Mouse (Mus musculus) induced T-regulatory cell, adult 2 months (primary cell): Measurements from ENCODE around the gene Pgm2.
A peak's percentile ranks its signal among the peaks of the same experiment; 100 is the strongest.

Experiments
- DNase-seq: peaks from one replicate; pipeline ENCODE4 v3.0.0-alpha.2; 2012; ENCODE audit warnings: low read depth

Pgm2 gene

DNA sequence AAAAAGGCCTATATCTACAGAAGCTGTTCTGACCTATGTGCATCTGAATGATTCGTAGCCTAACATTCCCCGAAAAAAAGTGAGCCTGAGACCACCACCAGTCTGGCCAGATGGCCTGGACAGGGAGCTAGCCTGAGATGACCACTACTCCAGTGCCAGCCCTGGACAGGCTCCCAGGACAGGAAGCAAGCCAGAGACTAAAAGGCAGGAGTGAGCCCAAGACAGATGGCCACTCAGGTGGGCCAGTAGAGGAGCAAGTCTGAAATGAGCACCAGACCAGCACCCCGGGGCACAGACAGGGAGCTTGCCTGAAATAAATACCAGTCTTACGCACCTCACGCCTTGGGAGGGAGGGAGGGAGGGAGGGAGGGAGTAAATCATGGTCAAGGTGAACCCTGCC lies 51.6 kb downstream of the Pgm2 start:
- DNase-seq, result no peak

DNA sequence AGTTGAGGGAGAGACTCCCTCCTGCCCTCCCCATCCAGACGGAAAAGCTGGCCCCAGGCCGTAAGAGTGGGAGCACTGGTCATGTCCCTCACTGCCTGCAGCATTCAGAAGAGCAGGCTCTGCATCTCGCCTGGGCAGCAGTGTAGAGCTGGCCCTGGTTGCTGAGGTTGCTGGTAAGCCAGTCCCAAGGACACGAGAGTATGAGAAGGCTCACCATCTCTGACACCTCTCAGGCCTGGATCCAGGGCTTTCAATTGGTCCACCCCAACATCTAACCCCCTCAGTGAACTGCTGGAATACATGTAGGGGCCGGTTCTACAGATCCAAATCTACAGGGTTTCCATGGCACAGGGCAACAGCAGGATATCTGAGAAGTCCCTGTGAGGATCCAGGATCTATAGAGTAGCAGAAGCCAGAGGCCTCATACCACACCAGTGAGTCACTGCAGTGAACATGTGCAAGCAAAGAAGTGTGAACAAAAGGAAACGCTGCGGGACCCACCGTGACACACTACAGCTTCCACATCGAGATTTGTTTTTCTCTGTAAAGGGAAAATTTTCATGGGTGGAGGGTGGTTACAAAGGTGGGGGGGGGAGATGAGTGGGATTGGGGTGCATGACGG lies 53.7 kb downstream of the Pgm2 start:
- no peak for DNase-seq

DNA sequence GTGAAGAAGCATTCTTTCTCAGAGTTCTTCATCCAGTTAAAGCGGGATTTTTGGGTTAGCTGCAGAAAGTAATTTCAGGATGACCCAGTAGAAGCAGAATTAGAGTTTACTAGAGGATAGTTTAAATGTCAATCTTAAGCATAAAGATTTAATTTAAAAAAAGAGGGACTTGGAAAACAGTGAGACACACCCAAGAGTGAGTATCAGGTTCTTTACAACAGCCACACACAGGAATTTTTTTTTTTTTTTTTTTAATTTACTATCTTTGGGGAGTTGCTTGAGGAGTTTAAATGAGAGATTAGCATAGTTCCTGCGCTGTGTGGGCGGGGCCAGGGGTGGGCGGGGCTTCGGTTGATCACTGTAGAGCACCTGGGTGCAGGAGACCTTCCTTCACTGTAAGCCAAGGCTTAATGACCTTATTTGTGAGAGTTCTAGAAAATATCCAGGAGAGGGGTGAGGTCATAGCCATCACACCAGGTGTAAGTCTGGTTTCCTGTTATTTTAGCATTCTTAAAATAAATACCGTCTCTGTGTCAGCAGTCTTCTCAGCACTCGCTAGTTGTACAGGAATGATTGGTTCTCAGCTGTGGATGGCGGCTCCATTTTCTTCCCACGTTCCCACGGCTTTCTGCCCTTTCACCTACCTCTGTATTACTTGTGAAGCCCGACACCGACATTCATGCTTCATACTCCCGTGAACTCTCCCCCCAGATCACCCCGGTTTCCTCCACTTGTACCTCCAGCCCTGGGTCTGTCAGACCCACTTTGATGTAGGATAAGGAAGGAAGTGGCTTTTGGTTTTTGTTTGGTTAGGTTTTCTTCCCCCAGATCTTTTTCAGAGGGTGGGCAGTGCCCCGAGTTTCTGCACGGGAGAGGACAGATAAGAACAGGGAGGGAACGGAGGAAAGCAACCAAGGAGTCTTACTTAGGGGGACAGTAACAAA lies 56.7 kb downstream of the Pgm2 start:
- peak; percentile 81 for DNase-seq

DNA sequence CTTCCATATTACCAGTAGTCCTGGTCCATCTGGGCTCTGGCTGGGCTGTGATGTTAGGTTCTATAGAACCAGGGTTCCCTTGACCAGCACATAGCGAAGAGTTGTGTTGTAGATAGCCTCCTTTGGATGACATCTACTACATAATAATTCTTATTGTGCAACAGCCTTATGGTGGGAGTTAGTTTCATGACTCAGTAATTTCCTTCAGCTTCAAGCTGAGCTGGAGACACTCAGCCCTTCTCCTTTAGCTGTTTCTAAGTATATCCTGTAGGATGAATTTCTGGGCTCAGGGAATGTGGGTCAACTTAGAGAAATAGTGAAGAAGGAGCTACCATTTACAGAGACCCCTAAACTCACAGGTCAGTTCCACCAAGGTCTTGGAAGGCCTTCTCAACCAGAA lies 60.6 kb downstream of the Pgm2 start:
- no peak for DNase-seq

DNA sequence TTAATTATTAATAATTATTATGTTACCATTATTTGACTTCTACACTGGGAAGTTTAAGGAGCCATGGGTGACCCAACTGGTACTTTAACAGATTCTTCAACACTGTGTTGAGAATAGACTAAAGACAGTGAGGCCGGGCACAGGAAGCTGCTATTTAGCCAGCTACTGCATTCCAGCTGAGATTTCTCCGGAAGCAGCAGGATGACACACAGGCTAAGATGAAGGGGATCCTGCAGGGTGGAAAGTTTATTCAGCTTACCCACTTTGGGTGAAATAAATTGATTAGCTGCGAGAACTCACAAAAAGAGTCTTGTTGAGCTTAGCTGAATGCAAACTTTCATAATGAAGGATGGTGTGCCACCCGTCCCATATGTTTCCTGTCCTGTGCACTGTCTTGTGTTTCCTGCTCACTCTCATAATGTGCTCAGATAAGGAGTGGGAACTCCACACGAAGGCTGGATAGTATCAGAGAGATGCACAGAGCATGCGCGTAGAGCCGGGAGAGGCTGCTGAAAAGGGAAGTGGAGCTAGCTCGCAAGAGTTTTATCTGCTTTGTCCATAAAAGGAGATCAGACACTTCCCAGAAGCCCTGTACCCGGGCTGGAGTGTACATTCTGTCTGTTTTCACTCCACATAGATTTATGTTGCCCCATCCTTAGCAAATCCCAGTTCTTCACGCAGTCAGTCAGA lies 63.3 kb downstream of the Pgm2 start, which contains the start of gene Tbc1d1:
Tbc1d1 (plus strand) TSS at position 445 of the 690 bp plus-strand sequence.
- peak; percentile 72 for DNase-seq

GRCm38 (mm10) chr5:64156579-64156978 lies 63.8 kb downstream of the Pgm2 start:
- DNase-seq, result no peak

GRCm38 (mm10) chr5:64157926-64158325 lies 65.2 kb downstream of the Pgm2 start:
- DNase-seq, result peak; percentile 54

DNA sequence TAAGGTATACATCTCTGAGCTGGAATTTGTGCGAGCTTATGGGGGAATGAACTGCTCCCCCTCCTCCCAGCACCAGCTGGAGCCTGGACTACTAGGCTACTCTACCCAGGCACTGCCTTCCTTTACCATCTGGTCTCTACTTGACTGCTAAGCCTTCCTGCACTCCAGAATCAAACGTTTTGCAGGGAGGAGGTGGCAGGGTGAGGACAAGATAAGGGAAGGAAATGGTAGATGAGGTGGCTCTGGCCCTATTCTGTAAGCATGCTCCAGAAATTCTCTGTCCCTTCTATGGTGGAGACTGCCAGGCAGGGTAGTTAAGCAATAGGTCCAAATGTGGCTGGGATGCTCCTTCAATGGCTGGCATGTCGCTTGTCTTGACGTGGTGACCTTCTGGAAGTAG lies 65.8 kb downstream of the Pgm2 start:
- peak; percentile 31 for DNase-seq

DNA sequence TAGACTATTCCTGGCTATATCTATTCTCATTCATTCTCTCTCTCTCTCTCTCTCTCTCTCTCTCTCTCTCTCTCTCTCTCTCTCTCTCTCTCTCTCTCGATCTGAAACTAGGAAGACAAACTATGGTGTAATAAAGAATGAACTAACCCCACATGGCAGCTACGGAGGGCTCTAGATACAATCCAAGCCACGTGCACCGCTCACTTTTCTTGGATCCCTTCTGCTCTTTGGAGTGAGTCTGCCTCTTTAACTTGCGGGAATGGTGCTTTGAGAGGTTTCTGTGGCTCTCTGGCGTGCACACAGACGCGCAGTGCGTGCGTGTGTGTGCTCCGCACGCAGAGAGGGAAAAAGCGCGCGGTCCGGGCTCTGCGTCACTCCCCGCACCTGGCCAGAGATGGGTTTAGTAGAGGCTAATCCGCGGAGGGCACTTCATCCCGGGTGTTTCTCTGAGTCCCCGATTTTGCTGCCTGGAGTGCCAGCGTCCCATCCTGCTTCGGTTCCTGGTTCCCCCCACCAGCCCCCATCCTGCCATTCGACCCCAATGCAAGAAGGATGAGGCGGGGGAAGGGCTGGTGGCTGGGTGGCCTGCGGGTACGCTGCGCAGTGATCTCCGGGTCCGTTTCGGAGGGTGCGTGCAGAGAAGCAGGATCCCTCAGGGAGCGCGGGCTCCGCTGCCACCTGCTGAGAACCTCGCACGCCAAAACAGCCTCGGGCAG lies 66.5 kb downstream of the Pgm2 start:
- DNase-seq, result peak; percentile 58

DNA sequence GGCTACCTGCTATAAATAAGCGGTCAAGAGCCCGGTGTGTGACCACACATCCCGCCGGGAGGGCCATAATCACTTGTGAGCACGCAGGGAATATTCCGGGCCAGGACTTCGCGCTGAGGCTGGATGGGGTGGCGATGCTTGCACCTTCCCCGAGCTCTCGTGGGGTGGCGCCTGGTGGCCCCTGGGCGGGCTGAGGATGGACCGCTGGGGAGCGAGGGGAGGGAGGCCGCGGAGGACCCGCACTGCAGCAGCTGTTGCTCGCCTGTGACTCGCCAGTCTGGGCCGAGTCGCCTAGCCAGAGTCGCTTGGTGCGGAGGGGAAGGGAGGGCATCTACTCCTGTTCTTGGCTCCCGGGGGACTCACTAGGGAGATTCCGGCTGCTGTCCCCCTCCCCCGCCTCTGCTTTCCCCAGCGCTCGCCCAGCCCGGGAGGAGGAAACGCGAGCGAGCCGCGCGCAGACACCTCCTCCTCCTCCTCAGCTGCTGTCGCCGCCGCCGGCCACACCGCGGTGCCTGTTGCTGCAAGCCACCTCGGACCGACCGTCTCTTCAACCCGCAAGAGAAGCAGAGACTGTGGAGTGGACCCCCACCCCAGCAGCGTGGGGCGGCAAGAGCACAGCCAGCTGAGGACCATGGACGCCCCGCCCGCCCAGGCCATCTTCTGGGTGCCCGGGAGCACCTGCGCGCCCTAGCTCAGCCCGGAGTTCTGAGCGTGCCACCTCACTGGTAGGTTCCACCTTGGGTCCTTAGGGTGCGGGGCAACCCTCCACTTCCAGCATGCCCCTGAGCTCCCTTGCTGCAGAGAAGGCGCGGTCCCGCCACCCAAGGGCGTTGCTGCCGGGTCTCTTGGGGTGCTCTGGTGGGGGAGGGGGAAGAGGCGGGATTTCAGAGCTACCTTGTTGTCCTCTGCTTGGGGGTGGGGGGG lies 67.3 kb downstream of the Pgm2 start:
- DNase-seq, result peak; percentile 83

DNA sequence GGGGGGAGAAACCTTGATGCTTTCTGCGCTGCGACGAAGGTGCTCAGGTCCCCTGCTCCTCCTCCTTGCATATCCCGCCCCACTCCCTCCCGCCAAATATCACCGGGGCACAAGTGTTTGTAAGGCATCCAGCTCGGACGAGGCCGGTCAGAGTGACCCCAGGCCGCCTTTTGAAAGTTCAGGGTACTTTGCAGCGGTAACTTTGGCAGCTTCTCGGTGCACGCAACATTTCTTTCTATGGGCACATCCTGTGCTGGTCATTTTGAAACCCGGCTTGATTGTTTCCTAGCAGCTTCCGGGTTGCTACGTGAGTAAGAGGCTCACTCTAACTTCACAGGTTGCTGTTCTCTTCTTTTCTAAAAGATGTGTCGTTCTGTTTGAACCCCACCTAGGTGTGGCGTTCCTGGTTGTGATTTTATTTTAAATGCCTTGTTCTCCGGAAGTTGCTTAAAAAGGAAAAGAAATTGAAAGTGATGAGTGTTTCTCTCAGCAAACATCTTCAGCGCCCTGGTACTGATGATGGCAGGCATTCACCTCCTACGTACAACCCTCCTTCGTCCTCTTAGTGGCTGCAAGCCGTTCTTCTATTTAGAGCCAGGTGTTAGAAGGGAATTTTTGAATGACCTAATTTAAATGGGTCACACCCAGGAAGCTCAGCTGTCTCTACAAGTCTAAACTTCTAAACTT lies 68.1 kb downstream of the Pgm2 start:
- peak; percentile 88 for DNase-seq

DNA sequence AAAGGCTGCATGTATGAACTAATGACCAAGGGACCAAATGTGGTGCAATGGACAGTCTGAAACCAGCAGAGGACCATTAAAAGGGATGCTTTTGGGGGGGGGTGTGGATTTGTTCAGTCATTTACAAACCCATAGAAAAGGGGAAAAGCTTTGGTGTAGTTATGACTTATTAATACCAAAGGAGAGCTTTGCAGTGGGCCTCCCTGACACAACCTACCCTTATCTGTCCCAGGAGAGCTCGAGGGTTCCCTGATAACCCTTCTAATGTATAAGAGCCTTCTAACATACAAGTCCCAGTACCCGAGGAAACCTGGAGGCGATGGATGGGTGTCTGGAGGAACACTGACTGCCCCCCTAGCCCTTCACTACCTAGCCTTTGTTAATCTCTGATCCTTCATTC lies 69.2 kb downstream of the Pgm2 start:
- DNase-seq, result peak; percentile 21

GRCm38 (mm10) chr5:64162582-64162981 lies 69.8 kb downstream of the Pgm2 start:
- DNase-seq, result no peak

DNA sequence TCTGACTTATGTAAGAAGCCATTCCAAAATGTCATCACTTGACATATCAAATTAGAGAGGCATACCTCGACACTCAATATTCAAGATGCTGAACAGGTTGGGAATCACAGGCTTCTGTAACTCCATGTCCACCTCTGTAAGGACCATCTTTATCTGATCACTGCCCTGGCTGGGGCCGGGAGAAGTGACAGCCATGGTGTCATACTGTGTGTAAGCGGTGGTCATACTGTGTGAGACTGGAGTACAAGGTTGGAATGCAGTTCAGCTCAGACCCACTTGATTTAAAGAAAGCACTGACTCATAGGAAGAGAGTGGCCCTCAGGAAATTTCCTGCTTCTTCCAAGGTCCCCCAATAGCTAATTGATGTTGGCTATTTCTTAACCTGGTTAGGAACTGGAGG lies 71.7 kb downstream of the Pgm2 start:
- no peak for DNase-seq

- no peak for DNase-seq
Observed at GRCm38 (mm10) chr5:64165826-64166225, 73.1 kb downstream of the Pgm2 start.

DNA sequence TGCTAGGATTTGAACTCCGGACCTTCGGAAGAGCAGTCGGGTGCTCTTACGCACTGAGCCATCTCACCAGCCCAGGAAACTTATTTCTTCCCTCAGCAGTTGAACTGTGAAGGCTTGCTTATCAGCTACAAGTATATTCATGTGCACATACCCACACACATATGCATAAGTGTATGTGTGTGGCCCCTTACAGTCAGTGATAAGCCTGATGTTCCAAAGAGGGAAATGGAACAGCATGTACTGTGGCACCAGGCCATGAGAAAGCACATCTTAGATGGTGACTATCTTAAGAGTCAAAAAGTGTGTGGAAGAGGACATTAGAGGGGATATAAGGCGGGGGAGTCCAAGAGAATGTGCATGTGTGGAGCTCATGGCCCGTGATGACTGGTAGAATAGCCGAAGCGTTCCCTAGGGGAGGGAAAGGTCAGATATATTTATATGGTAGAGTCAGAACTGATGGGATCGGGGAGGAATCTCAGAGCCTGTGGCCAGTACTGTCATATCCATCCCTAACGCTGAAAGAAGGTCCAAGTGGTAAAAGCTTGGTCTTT lies 76.3 kb downstream of the Pgm2 start:
- no peak for DNase-seq

DNA sequence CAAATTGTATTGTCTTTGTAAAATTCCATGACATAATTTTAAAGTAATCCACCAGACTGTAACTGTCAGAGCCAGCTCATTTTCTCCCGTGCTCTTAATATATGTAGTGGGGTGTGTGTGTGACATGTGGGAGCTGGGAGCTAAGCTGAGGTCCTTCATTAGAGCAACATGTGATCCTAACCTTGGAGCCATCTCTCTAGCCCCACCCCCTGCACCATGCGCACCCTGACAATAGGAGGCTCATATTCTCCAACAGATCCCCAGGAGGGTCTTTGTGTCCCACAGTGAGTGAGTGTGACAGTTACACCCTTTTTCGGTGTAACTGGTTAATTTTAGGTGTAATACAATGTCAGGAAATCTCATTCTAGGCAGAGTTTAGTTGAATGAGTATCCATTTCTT lies 80.1 kb downstream of the Pgm2 start:
- DNase-seq, result no peak

DNA sequence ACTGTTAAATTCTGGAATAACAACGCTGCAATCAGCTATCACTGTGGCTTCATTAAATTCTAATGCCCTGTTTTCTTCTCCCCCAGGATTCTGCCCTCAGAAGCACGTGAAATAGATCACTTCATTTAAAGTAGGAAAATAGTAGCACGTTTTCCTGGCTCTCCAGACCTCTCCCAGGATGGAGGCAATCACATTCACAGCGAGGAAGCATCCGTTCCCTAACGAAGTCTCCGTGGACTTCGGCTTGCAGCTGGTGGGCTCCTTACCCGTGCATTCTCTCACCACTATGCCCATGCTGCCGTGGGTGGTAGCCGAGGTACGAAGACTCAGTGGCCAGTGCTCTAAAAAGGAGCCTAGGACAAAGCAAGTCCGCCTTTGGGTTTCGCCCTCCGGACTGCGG lies 80.6 kb downstream of the Pgm2 start:
- DNase-seq, result no peak

GRCm38 (mm10) chr5:64174429-64174935 lies 81.7 kb downstream of the Pgm2 start:
- DNase-seq, result no peak
